11 mouse cellular contexts compared by ENCODE assay signal in the genomic region with DNA sequence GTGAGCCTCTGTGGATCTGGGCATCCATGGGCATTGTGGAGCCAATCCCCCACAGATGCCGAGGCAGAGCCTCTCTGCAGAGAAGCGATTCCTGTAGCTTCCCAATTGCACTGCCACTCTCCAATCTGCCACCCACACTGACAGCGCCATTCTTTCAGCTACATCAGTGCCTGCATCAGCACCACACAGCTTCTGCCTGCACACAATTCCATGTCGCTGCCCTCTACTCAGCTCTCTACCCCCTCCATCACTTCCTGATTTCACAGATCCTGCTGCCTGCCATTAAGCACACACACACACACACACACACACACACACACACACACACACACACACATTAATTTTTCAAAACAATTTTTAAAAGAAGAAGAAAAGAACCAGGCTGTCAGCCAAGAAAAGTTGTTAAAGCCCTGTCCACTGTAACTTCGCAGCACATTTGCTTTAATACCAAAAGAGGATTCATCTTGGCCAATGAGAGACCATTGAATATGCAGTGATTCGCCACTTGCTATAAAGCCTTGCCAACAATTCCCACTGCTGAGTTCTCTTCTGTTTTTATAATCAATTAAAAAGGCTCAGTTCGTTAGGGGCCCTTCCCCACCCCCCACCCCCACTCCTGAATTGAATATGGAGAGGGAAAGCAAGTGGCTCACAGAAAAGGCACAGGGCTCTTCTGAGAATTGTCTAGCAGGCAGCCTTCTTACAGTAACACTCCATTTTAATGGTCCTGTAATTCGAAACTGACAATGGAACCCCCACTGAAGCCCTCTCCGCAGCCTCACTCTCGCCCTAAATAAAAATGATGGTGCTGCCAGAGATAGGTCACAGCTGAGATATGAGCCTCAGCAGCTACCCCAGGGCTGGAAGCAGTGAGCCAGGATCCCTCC.
DNase-seq lines count a peak whose midpoint lies in the region; ATAC-seq and TF ChIP-seq lines count a peak whose summit lies in the region.
"Had no signal": no experiment of that assay in that cellular context is flagged by ENCODE, and none has a peak within 500 bp of the region (broad histone marks: within the 10 kb centered on the region; RNA-seq: fewer than 3 reads in every experiment).

No protein-coding gene starts in this region.

- peak; percentile 87 for ATAC-seq in forebrain, embryonic 13.5 days
- peak; percentile 71 for ATAC-seq in hindbrain, postnatal 0 days
- ATAC-seq in neural tube, embryonic 13.5 days (ENCODE audit: low read depth), result peak; percentile 59
- ATAC-seq in inflammation-experienced regulatory T-cells, adult 6 months, result no peak
- ATAC-seq in granulocyte monocyte progenitor cell, adult 5-6 weeks (replicated peaks; ENCODE audit: poor library complexity, severe bottlenecking), result no peak

- H3K4me2 ChIP-seq in forebrain, embryonic 13.5 days, result peak overlapping the region; percentile 48
- H3K4me2 ChIP-seq in hindbrain, postnatal 0 days (ENCODE audit: low read depth, low read length), result peak overlapping the region; percentile 37
- peak overlapping the region; percentile 34 for H3K4me2 ChIP-seq in neural tube, embryonic 13.5 days

- peak overlapping the region; percentile 18; the same call in 1 of the 2 replicates for H3K9ac ChIP-seq in forebrain, embryonic 13.5 days
- H3K9ac ChIP-seq in hindbrain, postnatal 0 days (replicated peaks; ENCODE audit: low read length), result no peak overlapping the region
- peak overlapping the region; percentile 22; the same call in 1 of the 2 replicates for H3K9ac ChIP-seq in neural tube, embryonic 13.5 days

- no peaks in the 10 kb centered on the region for H3K36me3 ChIP-seq in forebrain, embryonic 13.5 days (ENCODE audit: poor library complexity, severe bottlenecking)
- H3K36me3 ChIP-seq in hindbrain, postnatal 0 days (ENCODE audit: insufficient read depth, low read length), result no peaks in the 10 kb centered on the region
- no peaks in the 10 kb centered on the region for H3K36me3 ChIP-seq in neural tube, embryonic 13.5 days

- peak; percentile 21 for DNase-seq in kidney, postnatal 10 days
- DNase-seq in kidney, postnatal 25 days, result no peak
- DNase-seq in hindbrain, postnatal 0 days (ENCODE audit: low spot score), result peak; percentile 35
- no peak for DNase-seq in lung, adult 18-20 months
- DNase-seq: cerebellum, adult 2 months had no signal

- no peaks in the 10 kb centered on the region for H3K27me3 ChIP-seq in forebrain, embryonic 13.5 days
- H3K27me3 ChIP-seq in hindbrain, postnatal 0 days (ENCODE audit: insufficient read depth, low read length), result no peaks in the 10 kb centered on the region
- no peaks in the 10 kb centered on the region for H3K27me3 ChIP-seq in neural tube, embryonic 13.5 days

- peak overlapping the region; percentile 81 for H3K27ac ChIP-seq in forebrain, embryonic 13.5 days
- peak overlapping the region; percentile 51; the same call in 1 of the 2 replicates for H3K27ac ChIP-seq in hindbrain, postnatal 0 days
- H3K27ac ChIP-seq in neural tube, embryonic 13.5 days (replicated peaks), result peak overlapping the region; percentile 68
- H3K27ac ChIP-seq: macrophage; stomach, postnatal 0 days had no signal

- H3K9me3 ChIP-seq in forebrain, embryonic 13.5 days (replicated peaks), result no peaks in the 10 kb centered on the region
- H3K9me3 ChIP-seq in hindbrain, postnatal 0 days (ENCODE audit: low read length), result no peaks in the 10 kb centered on the region
- H3K9me3 ChIP-seq in neural tube, embryonic 13.5 days, result no peaks in the 10 kb centered on the region

- 7% methylated on average over 10 of the region's 10 CpGs for WGBS in forebrain, embryonic 13.5 days
- 13% methylated on average over 10 of the region's 10 CpGs for WGBS in hindbrain, postnatal 0 days
- 18% methylated on average over 10 of the region's 10 CpGs for WGBS in neural tube, embryonic 13.5 days

- H3K4me3 ChIP-seq in forebrain, embryonic 13.5 days, result peak overlapping the region; percentile 12; the same call in 1 of the 2 replicates
- no peak overlapping the region for H3K4me3 ChIP-seq in hindbrain, postnatal 0 days (ENCODE audit: low read length)
- no peak overlapping the region for H3K4me3 ChIP-seq in neural tube, embryonic 13.5 days

- H3K4me1 ChIP-seq in forebrain, embryonic 13.5 days, result peaks cover 23% of the 10 kb centered on the region
- peaks cover 7% of the 10 kb centered on the region; the same call in 1 of the 2 replicates for H3K4me1 ChIP-seq in hindbrain, postnatal 0 days (ENCODE audit: insufficient read depth, low read length)
- peaks cover 22% of the 10 kb centered on the region for H3K4me1 ChIP-seq in neural tube, embryonic 13.5 days (replicated peaks)

- no peak for TF ChIP-seq CTCF in hindbrain, postnatal 0 days (IDR thresholded peaks at IDR 0.05; ENCODE audit: low read depth)

Comparison
In these comparisons a context has a peak if more than half of its experiments do, and no peak if none do; other contexts are left out.
1. DNase-seq: peak in kidney, postnatal 10 days (single experiment) and hindbrain, postnatal 0 days (single experiment); none in kidney, postnatal 25 days (0 of 2) and lung, adult 18-20 months (0 of 2).
2. ATAC-seq: peak in forebrain, embryonic 13.5 days (single experiment), hindbrain, postnatal 0 days (single experiment) and neural tube, embryonic 13.5 days (single experiment); none in inflammation-experienced regulatory T-cells, adult 6 months (single experiment) and granulocyte monocyte progenitor cell, adult 5-6 weeks (single experiment).
3. Peak in every context shown above with its lines, with median percentiles within 50 percentile points of each other: H3K27ac ChIP-seq and H3K4me2 ChIP-seq.